Mouse (Mus musculus) bone marrow, adult 2 months (tissue): ENCODE data around the gene Nav2.

Experiments
- CTCF ChIP-seq: fragments of 200-500 bp; IDR thresholded peaks from 2 replicates; pipeline ENCODE4 v1.5.1; 2011; ENCODE audit warnings: low read length, control low read depth; ENCODE audit not compliant: control insufficient read depth, insufficient read depth
- POLR2A ChIP-seq: fragments of 200-500 bp; IDR thresholded peaks from 2 replicates; pipeline ENCODE4 v1.6.1; 2011; ENCODE audit warnings: low read depth, mild to moderate bottlenecking, control low read depth, low read length, borderline replicate concordance; ENCODE audit not compliant: control insufficient read depth

DNA sequence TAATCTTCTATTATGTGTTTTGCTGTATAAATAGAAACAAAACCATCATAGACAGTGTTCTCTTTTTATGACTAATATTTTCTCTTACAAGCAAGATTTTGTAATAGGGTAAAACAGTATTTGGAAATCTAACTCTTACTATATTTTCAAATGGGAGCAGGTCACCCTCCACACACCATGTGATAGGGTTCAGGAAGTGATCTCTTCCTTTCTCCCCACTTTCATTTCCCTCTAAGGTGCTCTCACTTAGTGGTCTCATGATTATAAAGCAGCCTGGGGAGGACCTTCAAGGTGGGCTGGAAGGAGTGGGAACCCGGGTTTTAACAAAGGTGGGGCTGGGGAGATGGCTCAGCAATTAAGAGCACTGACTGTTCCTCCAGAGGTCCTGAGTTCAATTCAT lies 487.7 kb downstream of the Nav2 start:
- TF ChIP-seq CTCF: no peak
- TF ChIP-seq POLR2A: no peak
